12 mouse cellular contexts compared by ENCODE assay signal in the genomic region with DNA sequence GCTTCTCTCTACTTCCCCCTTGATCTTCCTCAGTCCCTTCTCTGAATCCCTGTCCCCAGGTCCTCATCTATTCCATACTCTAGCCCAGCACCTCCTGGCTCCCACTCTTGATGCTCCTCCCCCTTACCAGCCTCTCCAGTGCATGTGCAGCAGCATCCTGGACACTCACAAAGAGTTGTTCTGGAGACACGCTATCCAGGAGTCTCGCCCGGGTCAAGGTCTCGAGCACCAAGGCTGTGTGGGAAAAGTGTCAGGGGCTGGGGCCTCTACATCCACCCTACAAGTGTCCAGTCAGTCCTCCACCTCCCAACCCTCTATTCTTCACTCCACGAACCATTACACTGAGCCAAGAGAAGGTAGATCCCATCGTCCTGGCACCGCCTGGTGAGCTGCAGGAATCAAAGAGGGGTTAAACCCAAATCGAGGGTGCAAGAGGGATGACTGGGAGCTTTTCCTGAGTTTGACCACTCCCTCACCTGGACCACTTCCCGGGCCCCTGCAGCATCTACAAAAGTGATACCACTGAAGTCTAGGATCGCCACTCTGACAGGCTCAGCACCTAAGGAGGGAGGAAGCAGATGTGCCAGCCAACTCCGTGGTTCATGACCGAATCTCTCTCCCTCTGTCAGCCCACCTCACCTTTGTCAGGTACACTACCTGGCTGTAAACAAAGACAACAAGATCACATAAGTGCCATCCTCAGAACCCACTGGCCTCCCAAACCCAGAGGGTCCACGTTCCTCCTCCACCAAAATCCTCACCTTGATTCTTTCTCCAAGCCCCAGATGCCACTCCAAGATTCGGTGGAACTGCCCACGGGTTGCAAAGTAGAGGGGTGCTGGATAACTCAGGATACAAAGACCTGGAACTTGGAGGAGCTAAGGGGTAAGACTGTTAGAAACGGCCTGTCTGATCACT.
"Had no signal": no experiment of that assay in that cellular context is flagged by ENCODE, and none has a peak within 500 bp of the region (broad histone marks: within the 10 kb centered on the region; RNA-seq: fewer than 3 reads in every experiment).

No protein-coding gene starts in this region.

- ATAC-seq: lung, postnatal 0 days; midbrain, embryonic 13.5 days had no signal

- H3K4me3 ChIP-seq: limb, embryonic 12.5 days; liver, embryonic 15.5 days; midbrain, embryonic 13.5 days had no signal

- H3K36me3 ChIP-seq: limb, embryonic 12.5 days had no signal

- H3K4me2 ChIP-seq: limb, embryonic 12.5 days; liver, embryonic 15.5 days; midbrain, embryonic 13.5 days had no signal

- H3K9ac ChIP-seq: limb, embryonic 12.5 days; liver, embryonic 15.5 days; midbrain, embryonic 13.5 days had no signal

- DNase-seq: kidney, adult 8-10 months; kidney, postnatal 25 days; layer of hippocampus, adult 9-11 months; liver; lung, adult 2 months; lung, postnatal 36 days; right cerebral cortex, postnatal 25 days had no signal

- H3K9me3 ChIP-seq: limb, embryonic 12.5 days; liver, embryonic 15.5 days; midbrain, embryonic 13.5 days had no signal

- H3K27ac ChIP-seq: limb, embryonic 12.5 days; liver, embryonic 15.5 days; midbrain, embryonic 13.5 days; stomach, postnatal 0 days had no signal
